Mouse (Mus musculus) kidney, adult 18-20 months (tissue): ENCODE results near the gene Ppp4r4.
"Not testable (repeated sequence)": the region's sequence is repeated elsewhere in the genome, so short reads cannot be mapped to it uniquely, and the experiment has no call there.

Source experiments
- DNase-seq: peaks from one replicate; pipeline ENCODE4 v3.0.0; 2021

Gene Ppp4r4

GRCm38 (mm10) chr12:103643818-103644217 lies 111.7 kb downstream of the Ppp4r4 start:
- no peak for DNase-seq

GRCm38 (mm10) chr12:103644601-103645000 lies 112.5 kb downstream of the Ppp4r4 start:
- DNase-seq: no peak

- DNase-seq: no peak
These were observed 114.2 kb downstream of the Ppp4r4 start for GRCm38 (mm10) chr12:103646314-103646713.

GRCm38 (mm10) chr12:103653836-103654235 lies 121.8 kb downstream of the Ppp4r4 start:
- no peak for DNase-seq

GRCm38 (mm10) chr12:103655123-103656044 lies 123.3 kb downstream of the Ppp4r4 start:
- DNase-seq: no peak

GRCm38 (mm10) chr12:103656848-103657626 lies 125.0 kb downstream of the Ppp4r4 start, which contains the start of gene Serpina6:
Gene Serpina6, minus strand, starts transcription at chr12:103657212.
- no peak for DNase-seq

GRCm38 (mm10) chr12:103657991-103658390 lies 125.9 kb downstream of the Ppp4r4 start:
- DNase-seq: no peak

- DNase-seq: no peak
These were observed 127.1 kb downstream of the Ppp4r4 start for GRCm38 (mm10) chr12:103659171-103659570.

- DNase-seq: no peak
These were observed 128.0 kb downstream of the Ppp4r4 start for GRCm38 (mm10) chr12:103660076-103660475.

- not testable (repeated sequence) for DNase-seq
These were observed 130.0 kb downstream of the Ppp4r4 start for GRCm38 (mm10) chr12:103662053-103662452.
